Mouse (Mus musculus) heart, adult 2 months (tissue): ENCODE data around the gene Lrrc10b.

Source experiments
- CTCF ChIP-seq: fragments of 200-600 bp; IDR thresholded peaks from 2 replicates; pipeline ENCODE4 v1.8.1; 2022; ENCODE audit warnings: antibody characterized with exemption, mild to moderate bottlenecking, moderate library complexity
- POLR2A ChIP-seq: fragments of 200-500 bp; IDR thresholded peaks from 2 replicates; pipeline ENCODE4 v1.6.1; 2011; ENCODE audit warnings: mild to moderate bottlenecking, low read depth, low read length, control low read depth; ENCODE audit not compliant: insufficient read depth

GRCm38 (mm10) chr19:10427431-10427830 lies 29.8 kb downstream of the Lrrc10b start:
- TF ChIP-seq CTCF (no peak), POLR2A (no peak)
